Mouse (Mus musculus) embryonic facial prominence, embryonic 10.5 days (tissue): ENCODE results near the gene Ezh1. TPM values are rescaled to one million over a fixed set of nuclear protein-coding genes. Genes with fewer than 3 reads are reported as not detected.

Experiments
- DNase-seq: peaks from one replicate; pipeline ENCODE4 v3.0.0-alpha.2; 2017; ENCODE audit warnings: low spot score
- H3K27ac ChIP-seq: fragments of 300-500 bp; sonication (generic); replicated peaks from 2 replicates; pipeline ENCODE4 v1.5.1; 2016; ENCODE audit warnings: mild to moderate bottlenecking
- H3K27me3 ChIP-seq: fragments of 300-500 bp; sonication (generic); replicated peaks from 2 replicates; pipeline ENCODE4 v1.6.1; 2016; ENCODE audit warnings: low read depth, mild to moderate bottlenecking; ENCODE audit not compliant: poor library complexity, severe bottlenecking
- H3K36me3 ChIP-seq: fragments of 300-500 bp; sonication (generic); replicated peaks from 2 replicates; pipeline ENCODE4 v1.6.1; 2016; ENCODE audit warnings: mild to moderate bottlenecking, moderate library complexity
- H3K4me1 ChIP-seq: fragments of 300-500 bp; sonication (generic); 2 replicates; pipeline ENCODE4 v1.6.1; 2016
- H3K4me3 ChIP-seq: fragments of 300-500 bp; sonication (generic); 2 replicates; pipeline ENCODE4 v1.5.1; 2016; ENCODE audit warnings: mild to moderate bottlenecking, moderate library complexity
- H3K9me3 ChIP-seq: fragments of 300-500 bp; sonication (generic); 2 replicates; pipeline ENCODE4 v1.6.1; 2016; ENCODE audit warnings: mild to moderate bottlenecking
- WGBS: fragments of 180-500 bp; shearing (Covaris S2); methylation state at CpG from one replicate; pipeline ENCODE4 v1.1.7; 2016; 5-methylcytosine and 5-hydroxymethylcytosine counted together
- polyA plus RNA-seq: library from polyadenylated mRNA; unstranded; fragments of >200 nt; fragmentation: Nextera tagmentation; extraction: Ambion mirVana; gene quantifications from 2 replicates; pipeline ENCODE4 v1.2.1, GENCODE M21; 2016

Ezh1 gene
- 13.3 and 14.5 TPM in 2 replicates for polyA plus RNA-seq

DNA sequence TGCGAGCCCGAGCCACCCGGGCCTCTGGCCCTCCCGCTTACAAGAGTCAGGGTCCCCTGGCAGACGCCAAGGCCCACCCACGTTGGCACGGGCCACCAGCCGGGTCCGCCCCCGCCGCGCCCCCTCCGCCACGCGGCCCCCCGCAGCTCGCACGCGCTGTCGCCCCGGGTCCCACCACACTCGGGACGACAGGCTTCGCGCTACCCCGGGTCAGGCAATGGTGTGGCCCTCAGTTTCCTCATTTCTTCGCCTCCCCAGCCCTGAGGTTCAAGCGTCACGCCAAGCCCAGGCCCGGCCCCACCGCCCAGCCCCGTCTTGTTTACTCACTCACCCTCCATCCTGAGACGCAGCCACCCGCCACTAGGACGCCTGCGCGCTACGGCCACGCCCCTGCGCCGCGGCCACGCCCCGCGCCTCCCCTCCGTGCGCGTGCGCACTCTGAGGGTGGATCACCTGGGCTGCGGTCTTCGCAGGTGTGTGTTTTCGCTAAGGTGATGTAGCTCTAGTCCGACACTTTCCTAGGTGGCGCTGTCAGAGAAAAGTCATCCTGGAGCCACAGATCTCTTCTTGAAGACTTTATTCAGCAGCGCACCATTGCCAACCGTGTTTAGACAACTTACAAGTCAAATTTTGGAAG is at the start of gene Ezh1:
Gene Ezh1 (minus strand): TSS at position 399 of the 637 bp plus-strand sequence.
- peak within 1 kb of the TSS; percentile 97 for H3K4me3 ChIP-seq
- 2% methylated on average over 56 of the region's 56 CpGs for WGBS
- peak within 1 kb of the TSS; percentile 90 for H3K27ac ChIP-seq
- H3K36me3 ChIP-seq = no peaks in the 10 kb centered on the region
- H3K4me1 ChIP-seq = peaks cover 37% of the 10 kb centered on the region
- DNase-seq = peak; percentile 91
- H3K27me3 ChIP-seq = peaks cover 5% of the 10 kb centered on the region; the same call in 1 of the 2 replicates
- no peaks in the 10 kb centered on the region for H3K9me3 ChIP-seq

GRCm38 (mm10) chr11:101275309-101275708 is 49.0 kb upstream of the Ezh1 start:
- H3K27me3 ChIP-seq = peaks cover 27% of the 10 kb centered on the region
- no peak for DNase-seq
- H3K36me3 ChIP-seq = peaks cover 18% of the 10 kb centered on the region
- no peak overlapping the region for H3K27ac ChIP-seq
- H3K4me1 ChIP-seq = peaks cover 39% of the 10 kb centered on the region
- 81% methylated on average over 4 of the region's 4 CpGs for WGBS
- no peak overlapping the region for H3K4me3 ChIP-seq
- no peaks in the 10 kb centered on the region for H3K9me3 ChIP-seq

GRCm38 (mm10) chr11:101272446-101272845 is 46.2 kb upstream of the Ezh1 start:
- no peaks in the 10 kb centered on the region for H3K9me3 ChIP-seq
- 87% methylated on average over 3 of the region's 3 CpGs for WGBS
- no peak for DNase-seq
- peaks cover 16% of the 10 kb centered on the region for H3K36me3 ChIP-seq
- H3K27ac ChIP-seq = no peak overlapping the region
- H3K4me3 ChIP-seq = no peak overlapping the region
- peaks cover 33% of the 10 kb centered on the region for H3K4me1 ChIP-seq
- peaks cover 34% of the 10 kb centered on the region for H3K27me3 ChIP-seq

- Histone ChIP-seq H3K27me3 (peaks cover 45% of the 10 kb centered on the region), H3K27ac (no peak overlapping the region), H3K4me1 (peaks cover 24% of the 10 kb centered on the region), H3K36me3 (no peaks in the 10 kb centered on the region), H3K9me3 (no peaks in the 10 kb centered on the region), H3K4me3 (0 out of 2 replicates have a peak overlapping the region, but pooled peaks have one; percentile 9)
- no peak for DNase-seq
- WGBS = 34% methylated on average over 10 of the region's 10 CpGs
Measured at GRCm38 (mm10) chr11:101269577-101270116, 43.4 kb upstream of the Ezh1 start.

DNA sequence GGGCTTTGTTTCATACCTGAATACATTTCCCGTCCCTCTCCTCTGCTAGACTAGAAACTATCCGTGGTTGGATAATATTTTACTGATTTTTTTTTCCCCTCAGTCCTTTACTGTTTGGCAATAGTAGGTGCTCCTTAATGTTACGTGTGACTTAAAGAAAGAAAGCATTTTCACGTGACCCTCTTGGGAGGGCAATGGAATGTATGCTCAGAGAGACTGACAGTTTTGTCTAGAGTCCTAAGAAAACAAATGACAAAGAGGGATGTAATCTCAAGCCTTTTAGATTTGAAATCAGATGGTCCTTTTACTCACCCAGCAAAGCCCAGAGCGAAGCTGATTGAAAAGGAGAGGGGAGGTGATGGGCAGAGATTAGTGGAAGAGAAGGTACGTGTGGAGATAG is 39.6 kb upstream of the Ezh1 start:
- 19% methylated on average over 6 of the region's 6 CpGs for WGBS
- no peak overlapping the region for H3K27ac ChIP-seq
- no peaks in the 10 kb centered on the region for H3K9me3 ChIP-seq
- DNase-seq = no peak
- H3K36me3 ChIP-seq = no peaks in the 10 kb centered on the region
- H3K4me1 ChIP-seq = peaks cover 57% of the 10 kb centered on the region
- H3K27me3 ChIP-seq = peaks cover 83% of the 10 kb centered on the region
- peak overlapping the region; percentile 53; the same call in 1 of the 2 replicates for H3K4me3 ChIP-seq

GRCm38 (mm10) chr11:101264954-101265471 is 38.8 kb upstream of the Ezh1 start:
- Histone ChIP-seq H3K27ac (peak overlapping the region; percentile 5; the same call in 1 of the 2 replicates), H3K27me3 (peaks cover 85% of the 10 kb centered on the region), H3K36me3 (no peaks in the 10 kb centered on the region), H3K4me3 (peak overlapping the region; percentile 53), H3K9me3 (no peaks in the 10 kb centered on the region), H3K4me1 (peaks cover 65% of the 10 kb centered on the region)
- WGBS = 2% methylated on average over 31 of the region's 31 CpGs
- peak; percentile 64 for DNase-seq

- no peaks in the 10 kb centered on the region for H3K9me3 ChIP-seq
- H3K27ac ChIP-seq = no peak overlapping the region
- WGBS = 4% methylated on average over 3 of the region's 3 CpGs
- H3K4me3 ChIP-seq = peak overlapping the region; percentile 70
- H3K36me3 ChIP-seq = peaks cover 3% of the 10 kb centered on the region; the same call in 1 of the 2 replicates
- DNase-seq = no peak
- peaks cover 68% of the 10 kb centered on the region for H3K4me1 ChIP-seq
- H3K27me3 ChIP-seq = peaks cover 81% of the 10 kb centered on the region
Measured at GRCm38 (mm10) chr11:101263989-101264280, 37.7 kb upstream of the Ezh1 start.

GRCm38 (mm10) chr11:101263138-101263988 is 37.1 kb upstream of the Ezh1 start:
- Histone ChIP-seq H3K4me3 (peak overlapping the region; percentile 70), H3K27me3 (peaks cover 80% of the 10 kb centered on the region), H3K4me1 (peaks cover 72% of the 10 kb centered on the region), H3K27ac (no peak overlapping the region), H3K9me3 (no peaks in the 10 kb centered on the region), H3K36me3 (peaks cover 9% of the 10 kb centered on the region; the same call in 1 of the 2 replicates)
- 2% methylated on average over 32 of the region's 32 CpGs for WGBS
- no peak for DNase-seq

DNA sequence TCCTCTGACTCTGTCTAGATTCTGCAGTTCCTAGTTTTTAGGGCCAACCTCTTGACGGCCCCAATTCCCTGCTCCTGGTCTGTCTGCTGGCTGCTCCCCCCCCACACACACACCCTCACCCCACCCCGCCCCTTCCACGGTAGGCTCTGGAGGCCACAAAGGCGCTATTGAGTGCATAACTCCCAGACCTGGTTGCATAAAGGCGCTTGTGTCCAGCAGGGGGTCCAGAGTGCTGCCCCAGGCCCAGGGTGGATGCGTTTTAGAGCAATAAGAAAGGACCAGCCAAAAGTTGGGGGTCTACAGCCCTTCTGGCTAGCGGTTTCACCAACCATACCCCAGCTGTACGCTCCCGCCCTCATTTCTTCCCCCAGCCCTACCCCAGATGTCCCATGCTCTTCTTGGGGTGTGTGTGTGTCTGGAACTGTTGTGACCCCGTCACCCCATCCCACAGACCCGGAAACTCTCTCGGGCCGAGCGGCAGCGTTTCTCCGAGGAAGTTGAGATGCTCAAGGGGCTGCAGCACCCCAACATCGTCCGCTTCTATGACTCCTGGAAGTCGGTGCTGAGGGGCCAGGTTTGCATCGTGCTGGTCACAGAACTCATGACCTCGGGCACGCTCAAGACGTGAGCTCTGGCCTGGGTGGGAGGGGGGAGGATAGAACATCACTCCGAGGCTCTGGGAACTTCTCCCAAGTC is 36.2 kb upstream of the Ezh1 start:
- Histone ChIP-seq H3K36me3 (peaks cover 19% of the 10 kb centered on the region), H3K27ac (0 out of 2 replicates have a peak overlapping the region, but pooled peaks have one; percentile 30), H3K4me3 (peak overlapping the region; percentile 70), H3K9me3 (no peaks in the 10 kb centered on the region), H3K4me1 (peaks cover 76% of the 10 kb centered on the region), H3K27me3 (peaks cover 71% of the 10 kb centered on the region)
- peak; percentile 59 for DNase-seq
- 1% methylated on average over 24 of the region's 24 CpGs for WGBS

DNA sequence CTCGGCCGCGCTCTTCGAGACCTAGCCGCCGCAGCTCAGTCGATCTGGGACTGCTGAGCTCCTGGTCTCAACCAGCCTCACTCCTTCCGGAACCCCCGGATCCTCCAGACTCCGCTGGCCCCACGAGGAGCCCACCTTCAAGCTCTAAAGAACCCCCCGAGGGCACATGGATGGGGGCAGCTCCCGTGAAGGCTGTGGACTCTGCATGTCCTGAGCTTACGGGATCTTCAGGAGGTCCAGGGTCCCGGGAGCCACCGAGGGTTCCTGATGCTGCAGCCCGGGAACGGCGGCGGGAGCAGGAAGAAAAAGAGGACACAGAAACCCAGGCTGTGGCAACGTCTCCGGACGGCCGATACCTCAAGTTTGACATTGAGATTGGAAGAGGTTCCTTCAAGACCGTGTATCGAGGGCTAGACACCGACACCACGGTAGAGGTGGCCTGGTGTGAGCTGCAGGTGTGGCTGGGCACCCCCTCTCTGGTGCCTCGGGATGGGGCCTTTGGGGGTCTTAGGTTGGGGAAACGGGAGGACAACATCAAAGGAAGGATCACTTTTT is 34.6 kb upstream of the Ezh1 start:
- Histone ChIP-seq H3K27ac (peak overlapping the region; percentile 76), H3K9me3 (no peaks in the 10 kb centered on the region), H3K4me1 (peaks cover 73% of the 10 kb centered on the region), H3K27me3 (peaks cover 56% of the 10 kb centered on the region), H3K4me3 (peak overlapping the region; percentile 70), H3K36me3 (peaks cover 32% of the 10 kb centered on the region)
- 1% methylated on average over 30 of the region's 30 CpGs for WGBS
- DNase-seq = no peak

- no peaks in the 10 kb centered on the region for H3K9me3 ChIP-seq
- peak within 1 kb of the TSS; percentile 76 for H3K27ac ChIP-seq
- H3K4me3 ChIP-seq = peak within 1 kb of the TSS; percentile 70
- under 1% methylated on average over 43 of the region's 43 CpGs for WGBS
- H3K27me3 ChIP-seq = peaks cover 49% of the 10 kb centered on the region
- H3K4me1 ChIP-seq = peaks cover 66% of the 10 kb centered on the region
- DNase-seq = peak; percentile 87
- peaks cover 35% of the 10 kb centered on the region for H3K36me3 ChIP-seq
Measured at GRCm38 (mm10) chr11:101259948-101260825, 33.9 kb upstream of the Ezh1 start, which contains the start of gene Wnk4. Gene Wnk4 (plus strand): TSS chr11:101260567.
